Mouse (Mus musculus) stomach, embryonic 15.5 days (tissue): ENCODE results near the gene Mrgprb4. TPM values are rescaled to one million over a fixed set of nuclear protein-coding genes. Genes with fewer than 3 reads are reported as not detected.

Experiments
- ATAC-seq: fragments of 200-750 bp; cut with Nextera tagmentation; 2 replicates; pipeline ENCODE4 v1.8.0; 2017; ENCODE audit warnings: low read depth, moderate number of reproducible peaks, moderate TSS enrichment; ENCODE audit not compliant: insufficient read depth, low FRiP score
- H3K27ac ChIP-seq: fragments of 300-500 bp; sonication (generic); 2 replicates; pipeline ENCODE4 v1.5.1; 2015; ENCODE audit warnings: mild to moderate bottlenecking, inconsistent platforms
- H3K27me3 ChIP-seq: fragments of 300-500 bp; sonication (generic); replicated peaks from 2 replicates; pipeline ENCODE4 v1.6.1; 2015; ENCODE audit warnings: inconsistent platforms
- H3K36me3 ChIP-seq: fragments of 300-500 bp; sonication (generic); 2 replicates; pipeline ENCODE4 v1.6.1; 2015; ENCODE audit warnings: inconsistent platforms
- H3K4me1 ChIP-seq: fragments of 300-500 bp; sonication (generic); 2 replicates; pipeline ENCODE4 v1.6.1; 2015; ENCODE audit warnings: inconsistent platforms
- H3K4me2 ChIP-seq: fragments of 300-500 bp; sonication (generic); 2 replicates; pipeline ENCODE4 v1.6.1; 2015; ENCODE audit warnings: mild to moderate bottlenecking, inconsistent platforms
- H3K4me3 ChIP-seq: fragments of 300-500 bp; sonication (generic); replicated peaks from 2 replicates; pipeline ENCODE4 v1.5.1; 2015; ENCODE audit warnings: inconsistent platforms
- H3K9ac ChIP-seq: fragments of 300-500 bp; sonication (generic); 2 replicates; pipeline ENCODE4 v1.6.1; 2015; ENCODE audit warnings: inconsistent platforms
- H3K9me3 ChIP-seq: fragments of 300-500 bp; sonication (generic); 2 replicates; pipeline ENCODE4 v1.6.1; 2016; ENCODE audit warnings: inconsistent platforms
- WGBS: fragments of 180-500 bp; shearing (Covaris S2); methylation state at CpG from one replicate; pipeline ENCODE4 v1.1.7; 2015; 5-methylcytosine and 5-hydroxymethylcytosine counted together
- polyA plus RNA-seq: library from polyadenylated mRNA; unstranded; fragments of >200 nt; fragmentation: Nextera tagmentation; extraction: Ambion mirVana; gene quantifications from 2 replicates; pipeline ENCODE4 v1.2.1, GENCODE M21; 2015

The Mrgprb4 gene
- not detected in 2 replicates for polyA plus RNA-seq

GRCm38 (mm10) chr7:48199188-48199587, at the start of gene Mrgprb4:
Gene Mrgprb4, minus strand, starts transcription at chr7:48199288.
- Histone ChIP-seq H3K4me2 (no peak within 1 kb of the TSS), H3K9ac (no peak within 1 kb of the TSS), H3K36me3 (no peaks in the 10 kb centered on the region), H3K9me3 (no peaks in the 10 kb centered on the region), H3K4me1 (no peaks in the 10 kb centered on the region), H3K4me3 (no peak within 1 kb of the TSS), H3K27ac (no peak within 1 kb of the TSS), H3K27me3 (no peaks in the 10 kb centered on the region)
- ATAC-seq = no peak
- WGBS = 81% methylated on average over 3 of the region's 3 CpGs

GRCm38 (mm10) chr7:48226114-48226513, 27.0 kb upstream of the Mrgprb4 start:
- Histone ChIP-seq H3K9me3 (no peaks in the 10 kb centered on the region), H3K4me2 (no peak overlapping the region), H3K9ac (no peak overlapping the region), H3K27ac (no peak overlapping the region), H3K27me3 (no peaks in the 10 kb centered on the region), H3K4me1 (no peaks in the 10 kb centered on the region), H3K36me3 (no peaks in the 10 kb centered on the region), H3K4me3 (no peak overlapping the region)
- ATAC-seq = no peak

DNA sequence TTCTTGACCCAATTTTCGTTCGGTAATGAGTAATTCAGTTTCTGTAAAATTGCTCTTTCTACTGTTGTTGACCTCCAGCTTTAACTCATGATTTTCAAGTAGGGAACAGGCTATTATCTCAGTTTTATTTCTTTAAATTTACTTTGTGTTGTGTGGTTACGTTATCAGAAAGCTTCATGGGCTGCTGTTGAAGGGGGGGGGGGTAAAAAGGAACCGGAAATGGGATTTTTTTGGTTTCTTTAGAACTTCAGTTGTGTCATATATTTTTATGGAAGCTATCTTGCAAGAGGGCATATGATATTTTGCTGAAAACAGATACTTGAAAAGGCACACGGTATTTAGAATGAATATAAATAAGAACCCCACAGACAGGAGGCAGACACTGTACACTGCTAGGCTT, 26.0 kb upstream of the Mrgprb4 start:
- H3K36me3 ChIP-seq = no peaks in the 10 kb centered on the region
- H3K9ac ChIP-seq = no peak overlapping the region
- no peak overlapping the region for H3K27ac ChIP-seq
- ATAC-seq = no peak
- WGBS = 79% methylated on average over 5 of the region's 5 CpGs
- no peaks in the 10 kb centered on the region for H3K4me1 ChIP-seq
- H3K9me3 ChIP-seq = no peaks in the 10 kb centered on the region
- H3K4me3 ChIP-seq = no peak overlapping the region
- H3K27me3 ChIP-seq = no peaks in the 10 kb centered on the region
- H3K4me2 ChIP-seq = no peak overlapping the region

- Histone ChIP-seq H3K9ac (no peak within 1 kb of the TSS), H3K27ac (no peak within 1 kb of the TSS), H3K4me3 (no peak within 1 kb of the TSS), H3K4me2 (no peak within 1 kb of the TSS), H3K4me1 (no peaks in the 10 kb centered on the region), H3K9me3 (no peaks in the 10 kb centered on the region), H3K36me3 (no peaks in the 10 kb centered on the region), H3K27me3 (no peaks in the 10 kb centered on the region)
- 72% methylated on average over 2 of the region's 2 CpGs for WGBS
- no peak for ATAC-seq
Observed at GRCm38 (mm10) chr7:48168919-48169318, 30.2 kb downstream of the Mrgprb4 start, which contains the start of gene Mrgprb5. Gene Mrgprb5, minus strand, starts transcription at chr7:48169019.

GRCm38 (mm10) chr7:48167471-48167870, 31.6 kb downstream of the Mrgprb4 start:
- Histone ChIP-seq H3K4me1 (no peaks in the 10 kb centered on the region), H3K27ac (no peak overlapping the region), H3K9me3 (no peaks in the 10 kb centered on the region), H3K4me2 (no peak overlapping the region), H3K4me3 (no peak overlapping the region), H3K27me3 (no peaks in the 10 kb centered on the region), H3K9ac (no peak overlapping the region), H3K36me3 (no peaks in the 10 kb centered on the region)
- 70% methylated on average over 2 of the region's 2 CpGs for WGBS
- no peak for ATAC-seq

Other genes starting within 250 kb of the Mrgprb4 start
- gene Mrgpra4, start 217.2 kb downstream of the Mrgprb4 start, polyA plus RNA-seq = not detected in 2 replicates
- not detected in 2 replicates for gene Mrgprx1, start 171.7 kb downstream of the Mrgprb4 start, polyA plus RNA-seq
- gene Mrgprb5, start 30.3 kb downstream of the Mrgprb4 start, polyA plus RNA-seq = not detected in 2 replicates
- not detected in 2 replicates for gene Mrgprb8, start 189.2 kb upstream of the Mrgprb4 start, polyA plus RNA-seq